Mouse (Mus musculus) right cerebral cortex, adult 2 months (tissue): ENCODE measurements around the gene Olfr1293-ps.

Experiments used
- DNase-seq, 2 experiments: peaks; one replicate each; pipeline ENCODE4 v3.0.0; 2021 to 2022; ENCODE audit warnings: low spot score in 2 of 2

The Olfr1293-ps gene

GRCm38 (mm10) chr2:111524903-111525302, at the start of gene Olfr1293-ps:
Olfr1293-ps (plus strand) TSS chr2:111525203.
- no peak for DNase-seq

GRCm38 (mm10) chr2:111480519-111480918, 44.5 kb upstream of the Olfr1293-ps start, which contains the start of gene Olfr1289:
Olfr1289 (plus strand) TSS chr2:111480819.
- no peak for DNase-seq

- DNase-seq, result no peak
Observed at GRCm38 (mm10) chr2:111493729-111494128, 31.3 kb upstream of the Olfr1293-ps start, which contains the start of gene Olfr1290. Olfr1290 (minus strand) TSS chr2:111493829.

DNA sequence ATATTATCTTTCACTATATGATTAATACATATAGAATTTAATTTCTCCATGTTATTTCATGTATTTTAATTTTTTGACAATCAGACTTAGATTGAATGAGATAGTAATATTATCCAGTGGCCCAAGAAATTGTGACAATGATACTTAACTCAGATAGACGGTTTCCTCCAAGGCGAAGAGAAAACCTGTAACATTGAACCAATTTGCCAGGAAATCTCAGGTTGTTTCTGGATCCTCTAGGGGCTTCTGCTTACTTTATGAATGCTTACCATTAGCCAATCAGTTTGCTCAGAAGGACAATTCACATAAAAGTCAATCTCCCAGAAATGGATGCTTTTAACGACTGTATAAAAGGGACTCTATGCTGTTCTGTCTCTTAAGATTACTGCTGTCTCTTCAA, 28.1 kb upstream of the Olfr1293-ps start, which contains the start of gene Olfr1291-ps1:
Olfr1291-ps1 (plus strand) TSS at position 301 of the 400 bp plus-strand sequence.
- no peak for DNase-seq

- no peak for DNase-seq
Observed at GRCm38 (mm10) chr2:111517451-111517850, 7.6 kb upstream of the Olfr1293-ps start.

- no peak for DNase-seq
Observed at GRCm38 (mm10) chr2:111540191-111540590, 15.2 kb downstream of the Olfr1293-ps start, which contains the start of gene Olfr1294. Olfr1294 (minus strand) TSS chr2:111540291.

DNA sequence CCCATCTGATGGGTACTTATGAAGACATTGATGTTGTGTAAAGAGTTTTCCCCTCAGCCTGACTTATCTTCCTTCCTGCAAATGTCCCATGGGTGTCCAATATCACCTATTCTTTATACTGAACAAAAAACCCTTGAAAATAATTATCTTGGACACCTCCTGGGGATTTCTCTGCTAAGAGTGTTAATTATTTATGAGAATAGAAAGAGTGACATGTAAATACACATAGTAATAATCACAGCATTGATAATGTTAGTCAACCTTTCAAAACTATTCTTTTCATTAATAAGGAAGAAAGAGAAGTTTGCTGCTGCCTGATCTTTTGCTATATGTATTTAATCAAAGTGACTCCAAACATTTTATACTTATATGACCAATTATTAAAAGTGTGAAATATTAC, 44.6 kb downstream of the Olfr1293-ps start, which contains the start of gene Olfr1295:
Olfr1295 (minus strand) TSS at position 101 of the 400 bp plus-strand sequence.
- DNase-seq, result no peak
